15 mouse cellular contexts compared by ENCODE assay signal in genomic region chr11:94987851-94988250, GRCm38 (mm10). TPM values are rescaled to one million over a fixed set of nuclear protein-coding genes. Genes with fewer than 3 reads are reported as not detected.
DNase-seq lines count a peak whose midpoint lies in the region; ATAC-seq and TF ChIP-seq lines count a peak whose summit lies in the region.
"Had no signal": no experiment of that assay in that cellular context is flagged by ENCODE, and none has a peak within 500 bp of the region (broad histone marks: within the 10 kb centered on the region; RNA-seq: fewer than 3 reads in every experiment).

No protein-coding gene starts in this region.

- H3K27me3 ChIP-seq in stomach, embryonic 16.5 days (ENCODE audit: control insufficient read depth, insufficient read depth, low read length) = no peaks in the 10 kb centered on the region
- H3K27me3 ChIP-seq in intestine, postnatal 0 days (replicated peaks; ENCODE audit: control insufficient read depth, insufficient read depth, low read length) = no peaks in the 10 kb centered on the region

- H3K9me3 ChIP-seq in stomach, embryonic 16.5 days (replicated peaks; ENCODE audit: control insufficient read depth, low read length) = no peaks in the 10 kb centered on the region
- H3K9me3 ChIP-seq in intestine, postnatal 0 days (ENCODE audit: control insufficient read depth) = no peaks in the 10 kb centered on the region

- 84% methylated on average over 8 of the region's 8 CpGs for WGBS in stomach, embryonic 16.5 days
- WGBS in intestine, postnatal 0 days = 79% methylated on average over 8 of the region's 8 CpGs

- H3K36me3 ChIP-seq in stomach, embryonic 16.5 days (ENCODE audit: control insufficient read depth, insufficient read depth, low read length) = no peaks in the 10 kb centered on the region
- H3K36me3 ChIP-seq in intestine, postnatal 0 days (ENCODE audit: control insufficient read depth, insufficient read depth) = no peaks in the 10 kb centered on the region

- no peak overlapping the region for H3K4me2 ChIP-seq in stomach, embryonic 16.5 days (ENCODE audit: low read depth, low read length)
- no peak overlapping the region for H3K4me2 ChIP-seq in intestine, postnatal 0 days (replicated peaks; ENCODE audit: low read depth)

- no peak for TF ChIP-seq POLR2A in cortical plate, adult 2 months (IDR thresholded peaks at IDR 0.05; ENCODE audit: extremely low read depth, insufficient read depth, low read length)

- intact Hi-C loops in gastrocnemius, postnatal 14 days (cut with DNase I; ENCODE audit: low total_unique reads) = no loop called here

- H3K27ac ChIP-seq in cortical plate, adult 2 months (ENCODE audit: insufficient read depth, low read length) = peak overlapping the region; percentile 55
- peak overlapping the region; percentile 97 for H3K27ac ChIP-seq in stomach, embryonic 16.5 days (ENCODE audit: low read length)
- H3K27ac ChIP-seq in intestine, postnatal 0 days (ENCODE audit: low read depth, low read length) = no peak overlapping the region

- H3K4me1 ChIP-seq in cortical plate, adult 2 months (ENCODE audit: control insufficient read depth, insufficient read depth, low read length) = peaks cover 7% of the 10 kb centered on the region; the same call in 1 of the 2 replicates
- peaks cover 36% of the 10 kb centered on the region for H3K4me1 ChIP-seq in stomach, embryonic 16.5 days (ENCODE audit: control insufficient read depth, insufficient read depth, low read length)
- H3K4me1 ChIP-seq in intestine, postnatal 0 days (replicated peaks; ENCODE audit: control insufficient read depth, insufficient read depth, low read length) = peaks cover 6% of the 10 kb centered on the region

- ATAC-seq in stomach, embryonic 16.5 days (ENCODE audit: insufficient read depth, low FRiP score) = no peak
- ATAC-seq in intestine, postnatal 0 days = no peak
- ATAC-seq: CD4-positive, CD25-positive, alpha-beta regulatory T cell, adult 4 months; forebrain, postnatal 0 days had no signal

- H3K4me3 ChIP-seq in cortical plate, adult 2 months (ENCODE audit: insufficient read depth, low read length) = no peak overlapping the region
- H3K4me3 ChIP-seq in stomach, embryonic 16.5 days (replicated peaks; ENCODE audit: low read length) = no peak overlapping the region
- H3K4me3 ChIP-seq in intestine, postnatal 0 days (ENCODE audit: low read depth, low read length) = no peak overlapping the region

- TF ChIP-seq CTCF in cortical plate, adult 2 months (IDR thresholded peaks at IDR 0.05; ENCODE audit: extremely low read depth, insufficient read depth, low read length) = no peak
- TF ChIP-seq CTCF in intestine, postnatal 0 days (IDR thresholded peaks at IDR 0.05; ENCODE audit: low read depth) = no peak

- H3K9ac ChIP-seq in stomach, embryonic 16.5 days (ENCODE audit: low read length) = peak overlapping the region; percentile 95
- no peak overlapping the region for H3K9ac ChIP-seq in intestine, postnatal 0 days (ENCODE audit: low read depth, low read length)

- DNase-seq in gastrocnemius, postnatal 14 days = peak; percentile 3
- no peak for DNase-seq in gastrocnemius, postnatal 25 days
- peak; percentile 52 to 68 for DNase-seq in spleen, postnatal 4 days (ENCODE audit: low spot score in 2 of 2)
- DNase-seq in spleen, postnatal 14 days (ENCODE audit: low spot score in 2 of 2) = no peak
- no peak for DNase-seq in lung, postnatal 10 days
- DNase-seq: forebrain, postnatal 0 days; kidney, adult 8-10 months; lung, postnatal 14 days; thymus, adult 18-20 months had no signal

RNA-seq across cellular contexts. Expression of gene Ppp1r9b, which starts 3.0 kb away (rescaled TPM):
- 10 to 100 TPM; 38.7 to 38.8 TPM for total RNA-seq in gastrocnemius, postnatal 14 days (2021)
- 10 to 100 TPM; 21.8 to 30.0 TPM for total RNA-seq in gastrocnemius, postnatal 25 days (2021)
- polyA plus RNA-seq in cortical plate, adult 2 months (2012; rRNA removed) = 284 and 326 TPM in 2 replicates
- 6.6 and 8.0 TPM in 2 replicates for polyA plus RNA-seq in stomach, embryonic 16.5 days (2015; fragmentation: Nextera tagmentation; extraction: Ambion mirVana)
- 6.3 and 7.1 TPM in 2 replicates for polyA plus RNA-seq in intestine, postnatal 0 days (2015; fragmentation: Nextera tagmentation; extraction: Ambion mirVana)

RNA-seq across cellular contexts. Expression of gene Sgca, which starts 11.7 kb away (rescaled TPM):
- 100 to 1,000 TPM; 201 to 224 TPM for total RNA-seq in gastrocnemius, postnatal 14 days (2021)
- 100 to 1,000 TPM; 255 to 276 TPM for total RNA-seq in gastrocnemius, postnatal 25 days (2021)
- 1.6 and 1.8 TPM in 2 replicates for polyA plus RNA-seq in cortical plate, adult 2 months (2012; rRNA removed)
- polyA plus RNA-seq in stomach, embryonic 16.5 days (2015; fragmentation: Nextera tagmentation; extraction: Ambion mirVana) = 0.41 and 3.2 TPM in 2 replicates
- 0.18 and 0.55 TPM in 2 replicates for polyA plus RNA-seq in intestine, postnatal 0 days (2015; fragmentation: Nextera tagmentation; extraction: Ambion mirVana)
- total RNA-seq: forebrain, postnatal 0 days had no signal
- polyA plus RNA-seq: CD4-positive, CD25-positive, alpha-beta regulatory T cell, adult 4 months had no signal

RNA-seq across cellular contexts. Expression of gene Hils1, which starts 20.5 kb away (rescaled TPM):
- total RNA-seq in gastrocnemius, postnatal 14 days (2021) = not detected
- not detected for total RNA-seq in gastrocnemius, postnatal 25 days (2021)
- not detected in 2 replicates for polyA plus RNA-seq in cortical plate, adult 2 months (2012; rRNA removed)
- not detected in 2 replicates for polyA plus RNA-seq in stomach, embryonic 16.5 days (2015; fragmentation: Nextera tagmentation; extraction: Ambion mirVana)
- not detected in 2 replicates for polyA plus RNA-seq in intestine, postnatal 0 days (2015; fragmentation: Nextera tagmentation; extraction: Ambion mirVana)
- total RNA-seq: adrenal gland, adult 18-20 months; forebrain, postnatal 0 days; left cerebral cortex, adult 8-10 months had no signal
- polyA plus RNA-seq: CD4-positive, CD25-positive, alpha-beta regulatory T cell, adult 4 months; forebrain, postnatal 0 days had no signal

RNA-seq across cellular contexts. Expression of gene Samd14, which starts 21.8 kb away (rescaled TPM):
- 1 to 10 TPM; 1.7 to 2.2 TPM for total RNA-seq in gastrocnemius, postnatal 14 days (2021)
- under 1 TPM; 0.61 to 0.80 TPM for total RNA-seq in gastrocnemius, postnatal 25 days (2021)
- 17.8 and 18.0 TPM in 2 replicates for polyA plus RNA-seq in cortical plate, adult 2 months (2012; rRNA removed)
- 14.7 and 15.9 TPM in 2 replicates for polyA plus RNA-seq in stomach, embryonic 16.5 days (2015; fragmentation: Nextera tagmentation; extraction: Ambion mirVana)
- polyA plus RNA-seq in intestine, postnatal 0 days (2015; fragmentation: Nextera tagmentation; extraction: Ambion mirVana) = 6.5 and 6.9 TPM in 2 replicates

RNA-seq across cellular contexts. Expression of gene Col1a1, which starts 51.8 kb away (rescaled TPM):
- total RNA-seq in gastrocnemius, postnatal 14 days (2021) = 1,000 to 10,000 TPM; 3,539 to 4,018 TPM
- total RNA-seq in gastrocnemius, postnatal 25 days (2021) = 1,000 to 10,000 TPM; 1,080 to 1,200 TPM
- polyA plus RNA-seq in cortical plate, adult 2 months (2012; rRNA removed) = 4.3 and 4.9 TPM in 2 replicates
- polyA plus RNA-seq in stomach, embryonic 16.5 days (2015; fragmentation: Nextera tagmentation; extraction: Ambion mirVana) = 2,066 and 2,076 TPM in 2 replicates
- 338 and 367 TPM in 2 replicates for polyA plus RNA-seq in intestine, postnatal 0 days (2015; fragmentation: Nextera tagmentation; extraction: Ambion mirVana)

Comparison
In these comparisons a context has a peak if more than half of its experiments do, and no peak if none do; other contexts are left out.
1. DNase-seq: peak in gastrocnemius, postnatal 14 days (single experiment) and spleen, postnatal 4 days (2 of 2); none in gastrocnemius, postnatal 25 days (single experiment), spleen, postnatal 14 days (0 of 2) and lung, postnatal 10 days (single experiment).
2. RNA of gene Ppp1r9b, which starts 3.0 kb away (polyA plus RNA-seq): 284 to 326 TPM in cortical plate, adult 2 months; 6.6 to 8.0 TPM in stomach, embryonic 16.5 days and 6.3 to 7.1 TPM in intestine, postnatal 0 days; every median in the first group is over 10 times any median in the second.